Mouse (Mus musculus) embryonic facial prominence, embryonic 14.5 days (tissue): ENCODE measurements around the gene Lamtor1. TPM values are rescaled to one million over a fixed set of nuclear protein-coding genes. Genes with fewer than 3 reads are reported as not detected.

Experiments
- ATAC-seq: fragments of 200-750 bp; cut with Nextera tagmentation; 2 replicates; pipeline ENCODE4 v1.8.0; 2017; ENCODE audit warnings: low read depth, moderate number of reproducible peaks, moderate TSS enrichment
- DNase-seq: peaks from one replicate; pipeline ENCODE4 v3.0.0-alpha.2; 2015; ENCODE audit warnings: low spot score
- H3K27ac ChIP-seq: fragments of 300-500 bp; sonication (generic); replicated peaks from 2 replicates; pipeline ENCODE4 v1.5.1; 2014; ENCODE audit warnings: low read depth, mild to moderate bottlenecking, low read length, moderate library complexity
- H3K27me3 ChIP-seq: fragments of 300-500 bp; sonication (generic); replicated peaks from 2 replicates; pipeline ENCODE4 v1.6.1; 2014; ENCODE audit warnings: low read length; ENCODE audit not compliant: control insufficient read depth, insufficient read depth
- H3K36me3 ChIP-seq: fragments of 300-500 bp; sonication (generic); 2 replicates; pipeline ENCODE4 v1.6.1; 2014; ENCODE audit warnings: low read length, mixed read lengths; ENCODE audit not compliant: control insufficient read depth, insufficient read depth
- H3K4me1 ChIP-seq: fragments of 300-500 bp; sonication (generic); 2 replicates; pipeline ENCODE4 v1.6.1; 2014; ENCODE audit warnings: antibody characterized with exemption, low read length; ENCODE audit not compliant: control insufficient read depth, insufficient read depth
- H3K4me2 ChIP-seq: fragments of 300-500 bp; sonication (generic); 2 replicates; pipeline ENCODE4 v1.6.1; 2014; ENCODE audit warnings: low read depth, mild to moderate bottlenecking, low read length, moderate library complexity, mixed read lengths
- H3K4me3 ChIP-seq: fragments of 300-500 bp; sonication (generic); 2 replicates; pipeline ENCODE4 v1.5.1; 2014; ENCODE audit warnings: low read depth, mild to moderate bottlenecking, low read length
- H3K9ac ChIP-seq: fragments of 300-500 bp; sonication (generic); 2 replicates; pipeline ENCODE4 v1.6.1; 2014; ENCODE audit warnings: low read depth, mild to moderate bottlenecking, low read length, moderate library complexity, mixed read lengths
- H3K9me3 ChIP-seq: fragments of 300-500 bp; sonication (generic); 2 replicates; pipeline ENCODE4 v1.6.1; 2016; ENCODE audit warnings: low read length; ENCODE audit not compliant: control insufficient read depth
- WGBS: fragments of 180-500 bp; shearing (Covaris S2); extraction: QIAGEN DNeasy Blood & Tissue Kit; methylation state at CpG from one replicate; pipeline ENCODE4 v1.1.7; 2014; 5-methylcytosine and 5-hydroxymethylcytosine counted together
- polyA plus RNA-seq: library from polyadenylated mRNA; unstranded; fragments of >200 nt; fragmentation: Nextera tagmentation; extraction: Ambion mirVana; gene quantifications from 2 replicates; pipeline ENCODE4 v1.2.1, GENCODE M21; 2014

Lamtor1 gene
- polyA plus RNA-seq, 1 experiment from 2014 or later, result 147 TPM

GRCm38 (mm10) chr7:101886274-101886673 is 19.4 kb upstream of the Lamtor1 start:
- 81% methylated on average over 6 of the region's 6 CpGs for WGBS
- no peak overlapping the region for H3K4me2 ChIP-seq
- ATAC-seq, result no peak

GRCm38 (mm10) chr7:101888460-101888859 is 17.2 kb upstream of the Lamtor1 start:
- H3K9ac ChIP-seq, result no peak overlapping the region
- H3K9me3 ChIP-seq, result no peaks in the 10 kb centered on the region
- 73% methylated on average over 4 of the region's 4 CpGs for WGBS
- no peak for DNase-seq
- no peaks in the 10 kb centered on the region for H3K4me1 ChIP-seq
- no peak overlapping the region for H3K4me2 ChIP-seq
- no peak overlapping the region for H3K27ac ChIP-seq
- no peak overlapping the region for H3K4me3 ChIP-seq
- H3K36me3 ChIP-seq, result no peaks in the 10 kb centered on the region
- ATAC-seq, result no peak
- H3K27me3 ChIP-seq, result no peaks in the 10 kb centered on the region; the same call in 1 of the 2 replicates

More at GRCm38 (mm10) chr7:101886274-101886673, 19.4 kb upstream of the Lamtor1 start:
- no peak overlapping the region for H3K27ac ChIP-seq
- no peaks in the 10 kb centered on the region for H3K9me3 ChIP-seq
- no peaks in the 10 kb centered on the region for H3K4me1 ChIP-seq
- no peak for DNase-seq
- no peaks in the 10 kb centered on the region for H3K36me3 ChIP-seq
- H3K4me3 ChIP-seq, result no peak overlapping the region
- no peak overlapping the region for H3K9ac ChIP-seq
- H3K27me3 ChIP-seq, result no peaks in the 10 kb centered on the region; the same call in 1 of the 2 replicates

- no peak for ATAC-seq
Measured at GRCm38 (mm10) chr7:101895695-101896094, 10.0 kb upstream of the Lamtor1 start.

GRCm38 (mm10) chr7:101896104-101897066 is 9.3 kb upstream of the Lamtor1 start:
- ATAC-seq (peak; percentile 99), DNase-seq (peak; percentile 100)
- WGBS, result under 1% methylated on average over 57 of the region's 57 CpGs
- peak overlapping the region; percentile 58 for H3K4me2 ChIP-seq
- H3K27me3 ChIP-seq, result no peaks in the 10 kb centered on the region
- H3K27ac ChIP-seq, result peak overlapping the region; percentile 92
- H3K9me3 ChIP-seq, result no peaks in the 10 kb centered on the region
- peaks cover 4% of the 10 kb centered on the region; the same call in 1 of the 2 replicates for H3K4me1 ChIP-seq
- peak overlapping the region; percentile 57 for H3K4me3 ChIP-seq
- peak overlapping the region; percentile 64 for H3K9ac ChIP-seq
- no peaks in the 10 kb centered on the region for H3K36me3 ChIP-seq

More at GRCm38 (mm10) chr7:101895695-101896094, 10.0 kb upstream of the Lamtor1 start:
- no peaks in the 10 kb centered on the region for H3K27me3 ChIP-seq
- 44% methylated on average over 9 of the region's 9 CpGs for WGBS
- no peaks in the 10 kb centered on the region for H3K9me3 ChIP-seq
- H3K27ac ChIP-seq, result peak overlapping the region; percentile 92
- peak overlapping the region; percentile 57 for H3K4me3 ChIP-seq
- DNase-seq, result no peak
- peaks cover 4% of the 10 kb centered on the region; the same call in 1 of the 2 replicates for H3K4me1 ChIP-seq
- peak overlapping the region; percentile 38 for H3K4me2 ChIP-seq
- peak overlapping the region; percentile 64 for H3K9ac ChIP-seq
- no peaks in the 10 kb centered on the region for H3K36me3 ChIP-seq

GRCm38 (mm10) chr7:101900331-101901097 is 5.2 kb upstream of the Lamtor1 start:
- DNase-seq (no peak), ATAC-seq (no peak)
- Histone ChIP-seq H3K4me3 (no peak overlapping the region), H3K36me3 (no peaks in the 10 kb centered on the region), H3K27ac (no peak overlapping the region), H3K4me2 (no peak overlapping the region), H3K4me1 (peaks cover 6% of the 10 kb centered on the region), H3K9me3 (no peaks in the 10 kb centered on the region), H3K9ac (0 out of 2 replicates have a peak overlapping the region, but pooled peaks have one; percentile 5), H3K27me3 (no peaks in the 10 kb centered on the region)
- WGBS, result 86% methylated on average over 16 of the region's 16 CpGs

- 94% methylated on average over 10 of the region's 10 CpGs for WGBS
- no peak overlapping the region for H3K9ac ChIP-seq
- ATAC-seq, result no peak
Measured at GRCm38 (mm10) chr7:101901969-101902368, 3.7 kb upstream of the Lamtor1 start.

GRCm38 (mm10) chr7:101902846-101903245 is 2.9 kb upstream of the Lamtor1 start:
- Histone ChIP-seq H3K9me3 (no peaks in the 10 kb centered on the region), H3K4me1 (peaks cover 8% of the 10 kb centered on the region), H3K9ac (no peak overlapping the region), H3K4me3 (no peak overlapping the region), H3K27ac (no peak overlapping the region), H3K4me2 (no peak overlapping the region), H3K36me3 (no peaks in the 10 kb centered on the region), H3K27me3 (no peaks in the 10 kb centered on the region)
- no peak for ATAC-seq
- DNase-seq, result no peak

More at GRCm38 (mm10) chr7:101901969-101902368, 3.7 kb upstream of the Lamtor1 start:
- no peaks in the 10 kb centered on the region for H3K27me3 ChIP-seq
- H3K36me3 ChIP-seq, result no peaks in the 10 kb centered on the region
- peaks cover 10% of the 10 kb centered on the region for H3K4me1 ChIP-seq
- no peak overlapping the region for H3K4me3 ChIP-seq
- no peak for DNase-seq
- H3K27ac ChIP-seq, result no peak overlapping the region
- H3K4me2 ChIP-seq, result no peak overlapping the region
- H3K9me3 ChIP-seq, result no peaks in the 10 kb centered on the region

- 17% methylated on average over 11 of the region's 11 CpGs for WGBS
- Histone ChIP-seq H3K4me2 (peak within 1 kb of the TSS; percentile 77), H3K36me3 (peaks cover 21% of the 10 kb centered on the region), H3K9me3 (no peaks in the 10 kb centered on the region), H3K27ac (peak within 1 kb of the TSS; percentile 93), H3K27me3 (no peaks in the 10 kb centered on the region), H3K4me1 (peaks cover 8% of the 10 kb centered on the region), H3K9ac (peak within 1 kb of the TSS; percentile 91), H3K4me3 (peak within 1 kb of the TSS; percentile 72)
- ATAC-seq (no peak), DNase-seq (no peak)
Measured at GRCm38 (mm10) chr7:101906287-101906681, 580 bp downstream of the Lamtor1 start, which contains the start of gene Tomt. Gene Tomt, minus strand, starts transcription at chr7:101906359.
